Mouse (Mus musculus) adrenal gland, postnatal 36 days (tissue): Measurements from ENCODE around the gene Cpa3. TPM values are rescaled to one million over a fixed set of nuclear protein-coding genes. Genes with fewer than 3 reads are reported as not detected.

Experiments used
- microRNA-seq: library from miRNA; unstranded; fragments of <30 nt; microRNA quantifications from one replicate; pipeline ENCODE4 v1.2.0, GENCODE M21; 2021
- total RNA-seq, 2 experiments: library from RNA; stranded (reverse); gene quantifications; 2 replicates each; pipeline ENCODE4 v1.2.3; 2021

Cpa3 gene
- total RNA-seq, 2 experiments from 2014 or later, result 2.7 to 3.0 TPM

Small RNA genes lying within 50 kb of the gene (microRNA-seq; reads per million reads assigned to microRNA genes)
- 0.75 reads per million for gene Mir7007

Other genes starting within 250 kb of the Cpa3 start
- 10 to 100 TPM; 12.9 to 13.2 TPM for gene Hps3, start 206.9 kb downstream of the Cpa3 start, total RNA-seq
- gene Hltf, start 184.4 kb downstream of the Cpa3 start, total RNA-seq, result 10 to 100 TPM; 17.4 to 27.2 TPM
- 100 to 1,000 TPM in 1 of 2 experiments, 10 to 100 TPM in 1; 81.2 to 140 TPM for gene Gyg, start 86.9 kb downstream of the Cpa3 start, total RNA-seq
- 1 to 10 TPM; 5.4 to 6.1 TPM for gene Cpb1, start 33.6 kb upstream of the Cpa3 start, total RNA-seq
- gene Agtr1b, start 125.0 kb upstream of the Cpa3 start, total RNA-seq, result 10 to 100 TPM; 10.5 to 12.4 TPM